Mouse (Mus musculus): Measurements from ENCODE around the gene Trcg1.
"Not testable (repeated sequence)": the region's sequence is repeated elsewhere in the genome, so short reads cannot be mapped to it uniquely, and the experiment has no call there.

Gene Trcg1

DNA sequence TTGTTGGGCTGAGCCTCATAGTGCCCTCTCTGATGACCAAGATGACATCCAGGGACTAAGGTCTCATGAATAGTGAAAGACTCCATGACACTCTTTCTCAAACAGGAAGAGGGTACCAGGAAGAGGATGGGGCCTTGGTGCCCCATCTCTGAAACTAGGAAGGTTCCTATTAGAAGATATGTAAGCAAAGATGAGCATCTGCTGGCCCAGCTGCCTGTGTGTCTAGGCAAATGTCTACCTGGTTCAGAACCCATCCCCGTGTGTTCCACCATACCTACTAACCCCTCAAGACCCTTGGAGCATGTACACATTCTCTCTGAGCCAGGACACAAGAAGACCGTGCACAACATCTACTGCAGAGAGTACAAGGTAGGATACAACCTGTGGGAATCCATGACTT lies at the start of gene Trcg1:
Trcg1 (plus strand) TSS at position 301 of the 400 bp plus-strand sequence.
- no peak for DNase-seq

DNA sequence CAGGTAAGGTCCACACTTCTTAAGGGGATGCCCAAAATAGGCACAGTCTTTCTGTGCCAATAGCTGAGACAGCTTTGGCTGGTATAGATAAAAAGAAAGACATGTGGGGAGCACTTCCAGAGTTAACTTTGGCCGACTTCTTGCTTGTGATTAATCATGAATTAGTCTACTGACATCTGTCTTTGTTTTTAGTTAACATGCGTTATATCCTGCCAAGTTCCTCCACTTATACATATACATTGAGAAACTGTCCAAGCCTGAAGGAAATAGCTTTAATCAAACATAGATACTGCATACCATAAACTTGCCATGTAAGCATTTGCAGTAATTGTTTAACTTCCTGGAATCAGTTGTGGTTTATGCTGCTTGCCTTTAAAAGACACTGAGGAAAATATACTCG lies 39.6 kb upstream of the Trcg1 start:
- no peak for DNase-seq

DNA sequence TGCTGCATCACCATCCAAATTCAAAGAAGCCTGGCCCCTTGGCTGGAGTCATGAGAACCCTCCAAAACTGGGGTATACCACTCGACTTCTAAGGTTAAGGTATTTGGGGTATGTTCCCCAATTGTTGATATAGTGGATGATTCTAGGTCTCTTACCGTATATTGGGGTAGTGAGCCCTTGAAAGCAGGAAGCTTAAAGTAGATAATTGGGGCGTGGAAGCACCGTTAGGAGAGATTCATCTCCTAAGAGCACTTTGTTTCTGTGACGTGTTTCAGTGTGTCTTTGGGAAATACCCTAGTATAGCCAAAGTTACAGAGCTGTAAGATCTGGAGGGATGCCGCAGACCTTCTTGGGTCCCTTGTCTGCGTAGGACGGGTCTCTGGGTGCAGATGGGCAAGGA lies 38.9 kb upstream of the Trcg1 start:
- no peak for DNase-seq

DNA sequence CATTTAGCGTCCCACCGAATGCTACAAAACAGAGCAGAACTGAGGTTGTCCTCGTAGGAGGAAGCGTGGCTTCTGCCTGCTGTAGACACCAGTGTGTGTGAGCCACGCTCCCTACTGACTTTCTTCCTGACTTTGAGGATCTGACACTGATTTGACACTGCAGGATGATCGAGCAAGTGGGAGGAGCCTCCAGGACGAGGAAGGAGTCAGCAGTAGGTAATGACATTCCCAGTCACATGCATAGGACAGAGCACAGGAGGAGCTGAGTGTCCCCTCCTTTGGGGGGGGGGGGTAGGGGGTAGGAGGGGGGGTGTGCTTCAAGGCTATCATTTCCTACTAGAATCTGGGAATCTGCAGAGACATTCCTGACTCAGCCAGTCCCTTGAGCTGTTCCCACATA lies 33.4 kb upstream of the Trcg1 start:
- no peak for DNase-seq

DNA sequence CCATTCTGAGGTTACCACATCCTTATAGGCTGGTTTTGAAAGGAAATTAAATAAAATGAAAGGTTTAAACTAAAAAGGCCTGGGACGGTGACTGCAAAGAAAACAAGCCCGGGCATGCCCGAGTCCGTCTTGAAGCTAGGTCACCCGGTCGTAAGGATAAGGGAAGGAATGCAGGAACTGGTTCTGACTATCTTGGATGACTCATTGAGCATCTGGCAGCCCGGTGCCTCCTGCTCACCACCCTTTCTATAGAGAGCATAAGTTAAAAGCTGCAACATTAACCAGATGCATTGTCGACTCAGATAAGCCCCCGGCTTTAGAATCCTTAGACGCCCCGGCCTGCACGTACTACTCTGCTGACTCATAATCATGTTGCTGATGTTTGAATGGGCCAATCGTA lies 32.8 kb upstream of the Trcg1 start:
- DNase-seq = not testable (repeated sequence)

DNA sequence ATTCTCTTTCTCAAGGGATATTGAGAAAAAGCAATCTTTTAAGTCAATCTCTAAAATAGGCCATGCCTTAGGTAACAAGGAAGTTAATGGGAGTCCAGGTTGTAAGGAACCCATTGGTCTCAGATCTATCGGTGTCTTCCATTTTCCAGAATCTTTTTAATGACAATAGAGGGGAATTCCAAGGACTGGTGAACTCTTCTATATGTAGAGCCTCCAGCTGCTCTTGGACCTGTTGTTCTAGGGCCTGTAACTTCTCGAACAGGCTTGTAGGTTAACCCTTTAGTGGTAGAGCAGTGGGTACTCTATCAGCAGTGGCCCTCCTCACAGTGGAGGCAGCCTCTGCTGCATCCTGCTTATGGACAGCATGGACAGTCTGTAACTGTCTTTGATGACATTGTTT lies 29.5 kb upstream of the Trcg1 start:
- no peak for DNase-seq

DNA sequence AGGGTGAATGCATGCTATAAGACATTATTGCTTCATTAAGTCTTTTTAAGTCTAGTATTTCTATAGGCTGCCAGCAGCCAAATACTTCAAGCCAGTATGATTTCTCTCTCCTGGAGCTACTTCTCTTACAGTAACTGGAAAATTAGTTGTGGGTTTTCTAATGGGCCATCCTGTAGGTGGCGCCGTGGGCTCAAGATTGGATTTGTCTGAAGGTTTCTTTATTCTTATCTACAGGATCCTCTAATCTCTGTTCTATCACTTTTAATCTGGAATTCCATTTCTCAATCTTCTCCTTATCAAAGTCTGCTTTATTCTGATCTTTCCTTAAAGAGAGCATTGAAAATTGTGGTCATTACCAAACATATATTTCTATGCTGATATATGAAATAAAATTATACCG lies 27.0 kb upstream of the Trcg1 start:
- DNase-seq = peak; percentile 51

DNA sequence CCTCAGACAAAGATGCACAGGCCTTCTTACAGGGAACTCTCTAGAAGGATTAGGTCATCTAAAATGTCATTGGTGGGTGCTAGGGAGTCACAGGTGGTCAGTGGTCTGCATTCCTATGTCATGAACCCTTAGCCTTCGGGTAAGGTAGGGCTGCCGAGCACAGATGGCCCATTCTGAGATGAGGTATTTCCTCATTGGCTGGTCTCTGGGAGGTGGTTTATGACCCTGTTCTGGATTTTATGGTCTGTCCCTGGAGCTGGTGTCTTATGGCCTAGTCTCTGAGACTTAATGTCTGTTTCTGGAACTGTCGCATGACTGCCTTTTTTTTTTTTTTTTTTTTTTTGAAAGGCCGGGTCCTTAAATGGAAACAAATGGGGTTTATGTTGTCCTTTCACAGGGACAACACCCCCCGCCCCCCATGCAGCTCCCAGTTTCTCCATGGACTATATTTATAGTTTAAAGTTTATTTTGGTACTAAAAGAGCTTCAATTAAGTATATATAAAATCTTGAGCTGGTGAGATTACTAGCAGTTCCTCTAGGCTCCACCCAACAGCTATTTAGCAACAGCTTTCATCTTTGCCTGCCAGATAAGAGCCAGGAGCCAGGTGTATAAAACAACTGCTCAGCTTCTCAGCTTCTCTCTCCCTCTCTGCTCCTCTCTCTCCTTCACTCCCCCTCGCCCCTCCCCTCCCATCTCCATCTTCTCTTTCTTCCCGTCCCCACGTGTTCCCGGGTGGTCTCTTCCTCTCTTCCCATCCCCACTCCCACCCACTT lies 23.7 kb upstream of the Trcg1 start:
- DNase-seq = no peak

DNA sequence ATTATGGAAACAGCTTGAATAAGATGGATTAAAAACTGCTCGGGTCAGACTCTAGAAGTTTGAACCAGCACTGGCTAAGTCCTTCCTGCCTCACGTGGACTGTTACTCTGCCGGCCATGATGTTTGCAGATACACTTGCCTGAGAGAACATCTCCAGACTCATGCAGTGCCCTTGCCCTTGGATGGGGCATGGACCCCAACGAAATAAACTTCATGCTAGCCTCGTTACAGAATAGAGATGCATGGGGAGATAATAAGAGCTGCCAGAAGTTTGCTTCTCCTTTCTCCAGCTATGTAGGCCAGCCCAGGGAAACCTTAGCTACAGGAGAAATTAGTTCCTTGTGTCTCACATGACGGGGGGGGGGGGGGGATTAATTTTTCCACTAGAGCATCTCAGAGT lies 21.9 kb upstream of the Trcg1 start:
- no peak for DNase-seq

DNA sequence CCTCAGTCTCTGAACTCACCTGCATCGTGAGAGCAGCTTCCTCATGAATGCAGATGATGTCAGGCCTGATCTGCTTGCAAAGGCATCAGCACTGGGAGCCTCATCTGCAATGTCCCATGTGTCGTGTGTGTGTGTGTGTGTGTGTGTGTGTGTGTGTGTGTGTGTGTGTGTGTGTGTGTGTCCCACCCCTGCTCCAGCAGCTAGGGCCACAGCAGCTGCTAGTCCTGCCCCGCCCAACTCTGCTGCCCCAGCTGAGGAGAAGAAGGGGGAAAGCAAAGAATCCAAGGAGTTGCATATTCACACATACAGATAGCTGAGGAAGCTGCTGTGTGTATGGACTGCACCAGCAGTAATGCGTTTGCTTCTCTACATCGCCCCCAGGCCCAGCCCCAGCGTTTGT lies 19.1 kb upstream of the Trcg1 start:
- DNase-seq = no peak

DNA sequence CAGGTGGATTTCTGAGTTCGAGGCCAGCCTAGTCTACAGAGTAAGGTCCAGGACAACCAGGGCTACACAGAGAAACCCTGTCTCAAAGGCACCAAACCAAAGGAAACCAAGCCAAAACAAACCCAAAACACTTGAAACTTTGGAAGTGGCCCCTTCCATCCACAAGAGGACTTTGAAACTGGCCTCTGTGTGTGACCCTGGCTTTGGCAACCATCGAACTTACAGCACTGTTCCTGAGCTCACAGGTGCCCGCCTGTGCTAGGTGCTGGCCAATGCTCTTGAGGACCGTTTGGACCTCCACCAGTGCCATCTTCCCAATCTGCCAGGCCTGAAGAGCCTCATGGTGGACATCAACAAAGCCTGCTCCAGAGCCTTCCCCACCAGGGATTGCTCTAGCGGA lies 17.6 kb upstream of the Trcg1 start:
- DNase-seq = no peak

DNA sequence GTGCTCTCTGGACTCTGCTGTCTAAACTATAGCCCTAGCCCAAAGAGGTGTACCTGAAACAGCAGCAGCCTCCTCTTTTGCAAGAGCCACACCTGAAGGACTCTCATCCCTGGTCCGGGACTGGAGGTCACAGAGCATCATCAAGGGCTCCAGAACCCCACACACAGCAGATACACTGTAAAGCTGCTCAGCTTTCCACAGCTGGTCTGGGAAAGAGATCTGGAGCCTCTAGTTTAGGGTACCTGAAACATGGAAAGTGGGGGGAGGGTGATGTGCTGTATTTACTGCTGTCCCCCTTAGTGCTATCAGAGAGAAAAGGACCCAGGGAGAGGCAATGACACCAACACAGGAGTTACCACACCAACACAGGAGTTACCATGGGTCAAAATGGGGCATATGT lies 16.8 kb upstream of the Trcg1 start:
- no peak for DNase-seq

DNA sequence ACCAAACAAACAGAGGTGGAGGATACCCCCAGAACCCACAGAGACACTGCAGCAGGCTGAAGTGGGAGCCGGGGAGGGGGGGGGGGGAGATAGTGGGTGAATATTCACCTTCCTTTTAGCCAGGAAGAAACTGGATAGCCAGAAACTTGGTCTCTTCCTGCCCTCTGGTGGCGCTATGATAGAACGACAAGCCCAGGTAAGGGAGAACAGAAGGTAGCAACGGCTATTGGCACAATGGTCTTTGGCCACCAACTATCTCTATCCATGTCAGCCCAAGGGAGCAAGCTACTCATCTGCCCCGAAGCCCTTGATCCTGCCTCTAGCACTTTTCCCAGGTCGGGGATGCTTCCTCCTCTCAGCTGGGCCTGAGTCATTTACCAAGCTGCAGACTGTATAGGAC lies 16.0 kb upstream of the Trcg1 start:
- peak; percentile 43 for DNase-seq

DNA sequence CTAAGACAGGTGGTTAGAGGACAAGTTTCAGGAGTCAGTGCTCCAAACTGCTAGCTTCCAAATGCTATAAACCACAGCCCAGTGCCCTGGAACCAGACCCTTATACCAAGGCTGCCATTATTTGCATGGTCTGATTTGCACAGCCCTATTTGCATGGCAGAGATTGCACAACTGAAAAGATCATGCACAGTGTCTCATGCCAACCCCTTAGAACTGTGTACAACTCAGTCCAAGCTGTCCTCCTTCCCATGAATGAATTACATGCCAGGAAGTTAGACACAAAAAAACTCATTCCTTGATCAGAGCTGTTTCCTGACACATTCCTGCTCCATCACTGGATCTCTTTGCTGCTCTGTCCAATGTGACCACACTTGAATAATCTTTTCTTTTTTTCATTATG lies 13.0 kb upstream of the Trcg1 start:
- DNase-seq = no peak

DNA sequence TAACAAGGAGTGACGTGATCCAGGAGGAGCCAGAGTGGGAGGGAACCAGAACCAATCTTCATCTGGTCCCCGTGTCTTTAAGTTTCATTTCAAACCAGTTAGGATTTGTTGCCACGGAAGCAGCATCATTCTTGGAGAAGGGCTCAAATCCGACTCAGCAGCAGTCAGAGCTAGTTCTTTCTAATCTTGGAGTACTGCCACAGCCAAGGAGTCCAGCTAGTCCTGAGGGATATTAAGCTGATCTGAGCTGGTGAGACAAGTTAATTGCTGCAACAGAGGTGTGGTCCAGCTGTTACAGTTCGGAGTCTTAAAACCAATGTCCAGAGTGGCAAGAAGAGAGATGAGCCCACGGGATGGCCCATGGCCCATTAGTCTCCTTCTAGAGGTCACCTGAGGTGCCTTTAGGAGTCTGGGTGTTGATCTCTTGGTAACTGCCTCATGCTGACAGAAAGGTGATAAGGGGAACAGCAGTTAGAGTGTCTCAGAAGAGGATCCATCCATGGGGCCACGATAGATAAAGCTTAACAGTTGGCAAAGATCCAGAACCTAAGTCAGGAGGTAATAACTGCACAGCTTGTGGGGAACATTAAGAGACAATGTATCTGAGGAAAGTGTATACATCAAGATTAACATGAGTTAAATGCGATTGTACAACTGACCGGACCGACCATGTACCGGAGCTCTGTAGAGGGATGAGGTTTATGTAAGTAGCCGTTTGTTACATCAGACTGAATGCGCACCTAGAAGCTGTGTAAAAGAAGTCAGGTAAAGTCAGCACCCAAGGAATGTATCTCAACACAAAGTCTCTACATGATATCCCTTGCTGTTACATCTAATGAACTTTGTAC lies 10.4 kb upstream of the Trcg1 start:
- no peak for DNase-seq

DNA sequence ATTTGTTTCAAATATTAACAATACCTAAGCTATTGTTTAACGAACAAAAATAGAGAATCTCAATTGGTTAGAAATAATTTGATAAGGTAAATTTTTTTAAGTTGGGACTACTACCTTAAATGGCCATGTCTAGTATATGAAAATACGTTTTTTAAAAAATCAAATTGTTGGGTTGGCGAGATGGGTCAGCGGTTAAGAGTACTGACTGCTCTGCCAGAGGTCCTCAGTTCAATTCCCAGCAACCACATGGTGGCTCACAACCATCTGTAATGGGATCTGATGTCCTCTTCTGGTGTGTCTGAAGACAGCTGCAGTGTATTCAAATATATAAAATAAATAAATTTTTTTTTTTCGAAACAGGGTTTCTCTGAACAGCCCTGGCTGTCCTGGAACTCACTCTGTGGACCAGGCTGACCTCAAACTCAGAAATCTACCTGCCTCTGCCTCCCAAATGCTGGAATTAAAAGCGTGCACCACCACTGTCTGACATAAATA lies 9.7 kb upstream of the Trcg1 start:
- not testable (repeated sequence) for DNase-seq

DNA sequence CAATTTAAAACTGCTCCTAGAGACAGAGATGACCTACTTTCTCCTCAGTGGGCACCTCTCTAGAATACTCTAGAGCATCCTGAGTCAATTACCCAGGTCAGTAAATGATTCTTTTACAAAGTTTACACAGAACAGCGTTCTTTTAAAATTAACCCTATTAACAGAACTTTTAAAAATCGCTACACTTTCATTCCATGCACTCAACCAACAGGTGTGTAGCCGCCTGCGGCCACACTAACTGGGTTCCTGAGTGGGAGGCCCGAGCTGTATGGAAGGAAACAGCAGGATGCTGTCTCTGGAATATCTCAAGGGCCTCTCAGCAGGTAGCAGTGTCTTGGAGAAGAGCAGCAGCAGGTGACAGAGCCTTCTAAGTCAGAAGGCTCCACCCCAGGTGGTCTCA lies 9.2 kb upstream of the Trcg1 start:
- DNase-seq = no peak

DNA sequence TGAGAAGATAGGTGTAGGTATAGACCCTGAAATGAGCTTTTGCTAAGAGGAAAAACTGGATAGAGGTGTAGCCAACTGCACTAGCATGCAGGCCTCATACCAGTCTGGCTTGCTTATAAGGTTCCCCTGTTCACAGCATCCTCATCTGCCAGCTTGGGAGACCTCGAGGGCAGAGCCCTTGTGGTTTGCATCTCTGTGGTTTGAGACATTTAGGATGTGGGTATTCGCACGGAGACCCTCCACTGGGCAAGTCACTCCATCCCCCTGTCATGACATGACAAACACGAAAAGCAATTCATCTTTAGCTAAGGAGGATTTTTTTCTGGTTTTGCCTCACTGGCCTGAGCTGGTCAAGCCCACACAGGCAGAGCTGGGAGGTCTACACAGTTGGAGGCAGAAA lies 8.2 kb upstream of the Trcg1 start:
- DNase-seq = no peak

DNA sequence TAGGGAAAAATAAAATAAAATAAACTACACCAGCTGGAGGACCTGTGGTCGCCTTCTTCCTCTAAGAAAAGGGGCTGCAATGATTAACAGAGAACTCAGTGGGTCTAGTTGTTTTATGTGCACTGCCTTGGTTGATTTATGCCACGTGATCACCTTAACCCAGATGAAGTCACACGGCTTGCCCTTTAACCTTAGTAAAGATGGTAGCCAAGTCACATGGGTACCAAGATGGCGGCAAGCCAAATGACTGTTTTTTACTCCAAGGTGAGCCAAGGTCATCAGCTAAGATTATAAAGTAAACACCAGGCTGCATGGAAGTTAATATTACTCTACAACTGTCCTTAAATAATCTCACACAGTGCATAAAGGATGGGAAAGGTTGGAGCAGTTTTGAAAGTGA lies 6.6 kb upstream of the Trcg1 start:
- DNase-seq = peak; percentile 35

DNA sequence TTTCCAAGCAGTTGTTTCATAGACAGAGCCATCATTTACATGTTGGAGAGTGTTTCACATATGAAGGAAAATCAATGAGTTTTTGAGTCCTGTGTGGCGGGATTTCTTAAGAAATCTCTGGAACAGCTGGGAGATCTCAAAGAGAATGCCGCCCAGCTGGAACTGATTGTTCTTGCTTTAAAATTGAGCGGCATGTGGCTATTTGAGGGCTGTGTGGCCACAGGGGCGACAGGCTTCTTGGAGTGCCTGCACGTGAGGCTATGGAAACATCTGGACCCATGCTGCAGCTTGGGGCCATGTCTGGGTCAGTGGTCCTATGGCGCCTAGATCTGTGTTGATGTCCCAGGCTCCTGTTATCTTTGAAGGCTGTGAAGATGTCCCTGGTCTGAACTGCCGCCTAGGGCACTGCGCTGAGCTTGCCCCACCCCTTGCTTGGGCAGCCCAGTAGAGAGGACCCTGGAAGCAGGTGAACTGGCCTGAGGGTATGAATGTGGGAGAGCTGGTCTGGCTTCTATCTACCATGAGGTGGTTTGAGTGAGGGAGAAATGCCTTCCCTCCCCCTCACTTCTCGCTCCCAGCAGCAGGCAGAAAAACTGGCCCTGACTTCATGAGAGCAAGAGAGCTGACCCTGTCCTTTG lies 6.1 kb upstream of the Trcg1 start:
- DNase-seq = peak; percentile 34

DNA sequence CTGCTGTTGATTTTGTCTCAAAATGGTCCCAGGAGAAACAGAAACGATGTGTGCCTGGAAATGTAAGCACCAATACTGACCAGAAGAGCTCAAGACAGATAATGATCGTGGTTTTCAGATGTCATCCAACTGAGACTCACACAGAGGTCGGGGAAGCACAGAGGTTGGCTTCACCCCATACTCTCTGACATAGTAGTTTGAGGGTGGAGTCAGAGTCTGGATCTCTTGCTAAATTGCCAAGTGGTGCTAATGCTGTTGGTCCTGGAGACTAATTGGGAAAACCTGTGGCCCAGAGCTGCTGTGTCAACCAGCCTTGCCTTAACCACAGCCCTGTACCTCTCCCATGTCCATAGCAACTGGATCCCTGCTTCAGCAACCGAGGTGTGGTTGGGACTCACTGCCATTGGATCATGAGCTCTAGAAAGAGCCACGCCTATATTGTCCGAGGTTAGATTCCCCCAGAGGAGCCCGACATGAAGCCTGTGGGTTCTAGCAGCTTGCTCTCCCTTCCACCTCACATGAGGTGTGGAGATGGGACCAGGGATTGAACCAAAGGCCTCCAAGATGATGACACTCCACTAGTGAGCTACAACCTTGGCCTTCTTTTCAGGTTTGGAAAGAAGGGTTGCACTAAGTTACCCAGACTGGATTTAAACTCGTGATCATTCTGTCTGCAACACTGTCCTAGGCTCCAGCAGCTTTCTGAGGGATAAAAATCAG lies 4.7 kb upstream of the Trcg1 start:
- no peak for DNase-seq

DNA sequence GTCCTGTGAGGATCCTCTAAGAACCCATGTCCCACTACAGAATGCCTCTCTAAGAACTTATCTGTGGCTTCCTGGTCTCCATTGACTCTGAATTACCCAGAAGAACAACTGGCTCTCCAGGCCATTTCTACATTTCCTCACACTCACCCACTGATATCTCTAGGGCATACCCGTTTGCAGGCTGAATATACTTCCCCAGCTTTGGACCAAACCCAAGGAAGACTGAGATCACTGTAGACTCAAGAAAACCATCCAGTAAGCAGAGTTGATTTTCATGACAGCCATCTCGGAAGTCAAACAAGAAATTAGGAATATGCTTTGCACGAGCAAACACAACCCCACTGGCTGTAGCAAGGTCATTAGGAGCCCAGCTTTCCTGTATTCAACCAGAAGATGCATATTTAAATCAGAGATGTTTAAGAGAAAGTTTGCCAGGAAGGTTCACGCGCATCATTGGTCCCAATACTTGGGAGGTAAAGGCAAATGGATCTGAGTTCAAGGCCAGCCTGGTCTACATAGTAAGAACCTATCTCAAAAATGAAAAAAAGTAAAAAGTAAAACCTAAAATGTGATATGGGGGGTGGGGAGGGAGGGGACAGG lies 3.9 kb upstream of the Trcg1 start:
- no peak for DNase-seq

DNA sequence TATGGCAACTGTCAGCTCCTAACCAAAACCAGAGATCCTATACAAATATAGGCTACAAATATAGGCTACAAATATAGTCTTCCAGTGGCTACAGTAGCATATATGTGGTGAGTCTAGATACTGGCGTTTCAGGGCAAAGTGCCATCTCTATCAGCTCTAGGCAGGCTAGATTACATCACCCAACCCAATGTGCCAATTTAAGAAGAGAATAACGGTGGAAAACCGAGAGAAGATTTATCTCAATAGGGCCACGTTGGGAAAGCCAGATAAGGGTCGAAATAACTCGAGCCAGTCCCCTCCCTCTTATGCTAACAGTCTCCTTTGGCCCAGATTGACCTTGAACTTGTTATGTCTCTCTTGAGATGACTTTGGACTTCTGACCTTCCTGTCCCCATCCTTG lies 3.2 kb upstream of the Trcg1 start:
- no peak for DNase-seq
